Mouse (Mus musculus) layer of hippocampus, adult 9-10 months (tissue): ENCODE measurements around the gene Fam214a.
A peak's percentile ranks its signal among the peaks of the same experiment; 100 is the strongest.

Experiments used
- DNase-seq: peaks from one replicate; pipeline ENCODE4 v3.0.0; 2022; ENCODE audit warnings: low spot score

Fam214a gene

DNA sequence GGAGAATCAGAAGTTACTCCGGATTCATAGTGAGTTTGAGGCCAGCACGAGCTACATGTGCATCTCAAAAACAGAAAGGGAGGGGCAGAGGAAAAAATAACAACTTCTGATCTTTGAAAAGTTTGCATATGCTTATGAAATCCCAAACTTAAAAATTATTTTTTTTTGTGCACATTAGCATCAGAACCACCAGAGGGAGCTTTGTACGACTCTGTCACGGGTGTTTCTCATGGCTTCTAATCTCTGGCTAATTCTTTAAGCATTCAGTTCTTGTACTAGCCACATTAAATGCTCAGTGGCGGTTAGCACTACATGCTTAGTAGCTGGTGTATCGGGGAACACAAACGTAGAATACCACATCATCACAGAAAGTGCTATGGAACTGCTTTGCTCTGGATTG lies 80.5 kb downstream of the Fam214a start:
- DNase-seq, result no peak

- no peak for DNase-seq
Measured at GRCm38 (mm10) chr9:75034691-75035090, 82.0 kb downstream of the Fam214a start.

- DNase-seq, result no peak
Measured at GRCm38 (mm10) chr9:75035944-75036343, 83.3 kb downstream of the Fam214a start.

- DNase-seq, result peak; percentile 47
Measured at GRCm38 (mm10) chr9:75037451-75038356, 85.0 kb downstream of the Fam214a start, which contains the start of gene Arpp19. Gene Arpp19, plus strand, starts transcription at chr9:75037614.

- no peak for DNase-seq
Measured at GRCm38 (mm10) chr9:75038357-75038688, 85.6 kb downstream of the Fam214a start.

GRCm38 (mm10) chr9:75040566-75040965 lies 87.9 kb downstream of the Fam214a start:
- DNase-seq, result no peak

GRCm38 (mm10) chr9:75041840-75042525 lies 89.3 kb downstream of the Fam214a start:
- no peak for DNase-seq

- DNase-seq, result no peak
Measured at GRCm38 (mm10) chr9:75043191-75043590, 90.5 kb downstream of the Fam214a start.

DNA sequence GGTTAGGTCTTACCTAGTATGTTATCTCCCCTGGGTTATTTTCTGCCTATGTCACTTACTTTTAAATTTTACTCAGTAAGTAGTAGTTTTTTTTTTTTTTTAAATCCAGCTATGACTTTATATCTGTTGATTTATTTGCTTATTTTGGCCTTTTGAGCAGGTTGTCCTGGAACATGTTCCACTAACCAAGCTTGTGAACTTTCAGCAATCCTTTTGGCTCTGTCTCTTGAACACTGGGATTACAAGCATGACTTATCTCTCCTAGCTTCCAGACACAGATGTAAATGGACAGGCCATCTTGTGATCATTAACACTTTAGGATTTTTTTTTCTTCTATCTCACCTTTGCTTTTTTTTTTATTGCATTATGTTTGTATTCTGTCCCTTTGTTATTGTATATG lies 94.4 kb downstream of the Fam214a start:
- no peak for DNase-seq

DNA sequence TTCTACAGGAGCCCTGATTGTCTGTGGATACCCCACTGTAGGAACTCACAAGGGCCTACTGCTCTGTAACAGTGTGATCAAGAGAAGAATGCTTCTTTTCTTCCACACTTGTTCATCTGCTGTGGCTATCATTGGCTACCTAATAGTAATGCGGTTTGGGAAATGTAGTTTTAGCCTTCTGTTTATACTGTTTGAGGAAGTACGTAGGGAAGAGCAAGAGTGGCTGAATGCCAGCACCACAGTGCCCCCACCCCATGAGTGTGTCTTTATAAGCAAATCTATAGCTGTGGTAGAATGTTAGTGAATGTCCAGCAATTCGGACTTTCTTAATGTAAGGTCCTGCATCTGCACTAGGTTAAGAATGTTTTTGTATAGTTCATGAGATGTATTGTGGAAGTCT lies 96.4 kb downstream of the Fam214a start:
- no peak for DNase-seq

- DNase-seq, result peak; percentile 92
Measured at GRCm38 (mm10) chr9:75050003-75050402, 97.3 kb downstream of the Fam214a start.

GRCm38 (mm10) chr9:75051841-75052240 lies 99.2 kb downstream of the Fam214a start:
- DNase-seq, result no peak

DNA sequence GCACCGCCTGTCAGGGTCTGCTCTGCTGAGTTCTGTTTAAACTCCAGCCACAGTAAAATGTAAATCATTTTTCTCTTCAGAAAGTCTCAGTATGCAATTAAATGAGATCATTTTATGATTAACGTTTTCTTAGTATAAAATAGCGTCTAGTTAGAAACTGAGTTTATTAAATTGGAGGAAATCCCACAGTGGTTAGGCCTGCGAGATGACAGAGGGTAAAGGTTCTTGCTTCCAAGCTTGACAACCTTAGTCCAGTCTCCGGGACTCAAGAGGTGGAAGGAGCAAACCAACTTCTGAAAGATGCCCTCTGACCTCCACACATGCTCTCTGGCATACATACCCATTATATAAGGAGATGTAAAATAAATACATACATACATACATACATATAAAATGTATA lies 102.4 kb downstream of the Fam214a start:
- DNase-seq, result no peak

DNA sequence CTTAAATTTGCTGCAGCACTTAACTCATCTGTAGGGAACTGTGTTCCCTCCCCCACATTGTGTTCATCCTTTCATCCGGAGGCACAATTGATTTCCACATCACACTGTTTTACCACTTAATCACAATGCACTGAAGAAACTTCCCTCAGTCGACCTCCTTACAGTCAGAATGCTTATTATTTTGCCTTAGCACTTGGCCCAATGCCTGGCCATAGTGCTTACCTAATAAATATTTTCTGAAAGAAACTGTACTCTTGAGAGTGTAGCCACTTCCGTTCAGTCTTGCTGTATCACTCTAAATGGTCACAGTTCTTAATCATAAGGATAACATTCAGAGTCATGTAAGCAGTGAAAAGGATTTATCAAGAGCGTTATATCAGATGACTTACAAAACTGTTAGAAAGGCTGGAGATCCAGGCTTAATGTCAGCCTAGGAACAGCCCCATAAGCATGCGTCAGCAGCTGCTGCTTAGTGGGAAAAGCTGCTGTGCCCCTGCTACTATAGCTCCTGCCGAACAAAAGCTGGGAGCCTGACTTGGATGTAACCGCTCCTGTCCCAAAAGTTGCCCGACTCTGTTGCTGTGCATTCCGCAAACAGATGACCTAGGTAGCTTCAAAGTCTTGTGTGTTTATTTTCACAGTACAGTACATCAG lies 112.1 kb downstream of the Fam214a start:
- DNase-seq, result no peak

- no peak for DNase-seq
Measured at GRCm38 (mm10) chr9:75070457-75071028, 117.9 kb downstream of the Fam214a start, which contains the start of gene Myo5a. Gene Myo5a, plus strand, starts transcription at chr9:75071015.

DNA sequence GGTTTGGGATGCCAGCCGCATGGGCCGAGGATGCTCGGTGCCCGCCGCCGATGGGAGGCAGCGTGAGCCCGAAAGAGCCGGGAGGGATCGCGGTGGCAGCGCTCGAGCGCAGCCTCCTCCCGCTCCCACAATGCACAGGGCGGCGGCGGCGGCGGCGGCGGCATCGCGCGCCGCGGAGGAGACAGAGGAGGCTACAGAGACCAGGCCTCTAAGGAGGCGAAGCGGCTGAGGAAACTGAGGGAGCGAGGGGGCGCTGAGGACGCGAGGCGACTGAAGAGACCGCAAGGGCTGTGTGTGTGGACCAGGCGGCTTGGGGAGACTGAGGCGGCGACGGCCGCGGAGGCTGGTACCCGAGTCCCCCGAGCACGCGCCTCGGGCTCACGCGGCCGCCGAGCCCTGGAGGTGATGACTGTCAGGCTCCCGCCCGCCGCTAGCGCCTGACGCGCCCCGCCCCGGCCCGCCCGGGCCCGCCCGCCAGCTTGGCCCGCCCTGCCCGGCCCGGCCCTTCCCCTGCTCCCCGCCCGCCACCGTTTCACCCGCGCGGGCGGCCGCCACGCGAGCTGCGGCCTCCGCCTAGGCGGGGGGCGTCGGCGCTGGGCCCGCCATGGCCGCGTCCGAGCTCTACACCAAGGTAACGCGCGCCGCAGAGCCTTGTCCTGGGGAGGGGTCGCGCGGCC lies 118.5 kb downstream of the Fam214a start:
- peak; percentile 57 for DNase-seq

DNA sequence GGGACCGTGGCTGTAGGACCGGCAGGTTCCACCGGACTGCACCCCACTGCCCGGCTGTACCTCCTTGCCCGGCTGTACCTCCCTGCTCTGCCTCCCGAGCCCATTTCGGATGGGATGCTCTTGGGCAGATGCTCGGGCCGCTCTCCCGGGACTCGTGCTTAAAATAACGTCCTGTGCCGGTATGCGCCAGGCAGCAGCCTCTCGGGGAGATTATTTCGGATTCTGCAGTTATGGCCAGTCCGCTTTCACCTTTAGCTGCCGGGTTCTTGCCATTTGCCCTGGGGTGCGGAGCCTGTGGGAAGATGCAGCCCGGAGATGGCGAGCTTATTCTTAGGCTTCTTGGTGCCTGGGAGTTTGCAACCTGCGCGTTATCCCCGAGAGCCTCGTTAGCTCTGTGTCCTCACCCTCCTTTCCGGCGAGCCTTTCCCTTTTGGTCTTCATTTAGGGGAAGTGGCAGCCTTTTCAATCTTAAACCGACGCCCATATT lies 119.1 kb downstream of the Fam214a start:
- DNase-seq, result no peak

- DNase-seq, result no peak
Measured at GRCm38 (mm10) chr9:75072361-75072760, 119.7 kb downstream of the Fam214a start.

DNA sequence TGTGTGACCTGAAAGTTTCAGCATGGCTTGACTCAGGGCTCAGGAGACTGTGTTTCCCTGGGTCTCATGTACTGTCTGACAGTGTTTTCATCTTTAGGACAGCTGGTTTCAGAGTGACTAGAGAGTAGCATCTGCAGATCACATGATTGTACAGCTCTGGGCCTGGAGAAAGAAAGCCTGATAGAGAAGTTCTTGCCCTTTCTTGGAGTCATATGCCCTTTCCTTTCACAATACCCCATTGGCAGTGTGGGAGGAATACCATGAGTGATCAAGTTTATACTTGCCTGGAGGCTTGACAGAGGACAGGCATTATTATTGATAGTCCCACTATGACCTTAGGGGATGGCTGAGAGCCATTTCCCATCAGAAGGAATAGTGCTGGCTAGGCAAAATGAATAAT lies 124.5 kb downstream of the Fam214a start:
- DNase-seq, result no peak
